Mouse (Mus musculus) erythroblast, embryonic 14.5 days (primary cell): Measurements from ENCODE around the gene Slc16a12. TPM values are rescaled to one million over a fixed set of nuclear protein-coding genes. Genes with fewer than 3 reads are reported as not detected.

Experiments used
- H3K27me3 ChIP-seq: 2 replicates; pipeline ENCODE4 v1.6.1; 2012; ENCODE audit warnings: inconsistent platforms; ENCODE audit not compliant: control insufficient read depth
- H3K36me3 ChIP-seq: 2 replicates; pipeline ENCODE4 v1.6.1; 2012; ENCODE audit warnings: mild to moderate bottlenecking, inconsistent platforms; ENCODE audit not compliant: control insufficient read depth
- H3K4me1 ChIP-seq: 2 replicates; pipeline ENCODE4 v1.6.1; 2012; ENCODE audit warnings: inconsistent platforms; ENCODE audit not compliant: control insufficient read depth
- H3K4me3 ChIP-seq: replicated peaks from 2 replicates; pipeline ENCODE3; 2012; ENCODE audit warnings: moderate library complexity, mild to moderate bottlenecking, inconsistent platforms
- H3K9me3 ChIP-seq: 2 replicates; pipeline ENCODE4 v1.6.1; 2012; ENCODE audit warnings: low read length, inconsistent platforms, mixed read lengths; ENCODE audit not compliant: control insufficient read depth
- GATA1 ChIP-seq: IDR thresholded peaks from 2 replicates; pipeline ENCODE4 v1.6.1; 2012; ENCODE audit warnings: low read length, inconsistent platforms, mixed read lengths
- TAL1 ChIP-seq: IDR thresholded peaks from 3 replicates; pipeline ENCODE4 v1.6.1; 2012; ENCODE audit warnings: low read length, inconsistent platforms, mixed read lengths
- polyA plus RNA-seq: library from polyadenylated mRNA; stranded (reverse); fragments of >175 nt; gene quantifications from 2 replicates; pipeline ENCODE4 v1.2.3, GENCODE M21; 2012

Slc16a12 gene
- polyA plus RNA-seq, 1 experiment: not detected

GRCm38 (mm10) chr19:34718478-34718877 lies 28.6 kb downstream of the Slc16a12 start:
- Histone ChIP-seq H3K9me3 (no peaks in the 10 kb centered on the region), H3K36me3 (no peaks in the 10 kb centered on the region), H3K4me1 (no peaks in the 10 kb centered on the region), H3K27me3 (no peaks in the 10 kb centered on the region), H3K4me3 (no peak overlapping the region)
- no peak for TF ChIP-seq TAL1
- no peak for TF ChIP-seq GATA1

- no peak for TF ChIP-seq TAL1
- TF ChIP-seq GATA1: no peak
- Histone ChIP-seq H3K4me3 (no peak overlapping the region), H3K36me3 (no peaks in the 10 kb centered on the region), H3K9me3 (no peaks in the 10 kb centered on the region), H3K27me3 (no peaks in the 10 kb centered on the region), H3K4me1 (no peaks in the 10 kb centered on the region)
Measured at GRCm38 (mm10) chr19:34715895-34716294, 31.2 kb downstream of the Slc16a12 start.

- Histone ChIP-seq H3K27me3 (no peaks in the 10 kb centered on the region), H3K36me3 (no peaks in the 10 kb centered on the region)
- TF ChIP-seq GATA1 (no peak), TAL1 (no peak)
Measured at GRCm38 (mm10) chr19:34714250-34714666, 32.8 kb downstream of the Slc16a12 start.

GRCm38 (mm10) chr19:34712050-34712449 lies 35.0 kb downstream of the Slc16a12 start:
- no peaks in the 10 kb centered on the region for H3K36me3 ChIP-seq
- TF ChIP-seq GATA1 (no peak), TAL1 (no peak)
- H3K4me1 ChIP-seq: no peaks in the 10 kb centered on the region
- no peak overlapping the region for H3K4me3 ChIP-seq
- no peaks in the 10 kb centered on the region for H3K9me3 ChIP-seq
- H3K27me3 ChIP-seq: no peaks in the 10 kb centered on the region

More at GRCm38 (mm10) chr19:34714250-34714666, 32.8 kb downstream of the Slc16a12 start:
- Histone ChIP-seq H3K4me1 (no peaks in the 10 kb centered on the region), H3K9me3 (no peaks in the 10 kb centered on the region), H3K4me3 (no peak overlapping the region)

- Histone ChIP-seq H3K36me3 (no peaks in the 10 kb centered on the region), H3K4me1 (no peaks in the 10 kb centered on the region), H3K4me3 (no peak overlapping the region), H3K27me3 (no peaks in the 10 kb centered on the region), H3K9me3 (no peaks in the 10 kb centered on the region)
- no peak for TF ChIP-seq TAL1
- no peak for TF ChIP-seq GATA1
Measured at GRCm38 (mm10) chr19:34708221-34708620, 38.9 kb downstream of the Slc16a12 start.

DNA sequence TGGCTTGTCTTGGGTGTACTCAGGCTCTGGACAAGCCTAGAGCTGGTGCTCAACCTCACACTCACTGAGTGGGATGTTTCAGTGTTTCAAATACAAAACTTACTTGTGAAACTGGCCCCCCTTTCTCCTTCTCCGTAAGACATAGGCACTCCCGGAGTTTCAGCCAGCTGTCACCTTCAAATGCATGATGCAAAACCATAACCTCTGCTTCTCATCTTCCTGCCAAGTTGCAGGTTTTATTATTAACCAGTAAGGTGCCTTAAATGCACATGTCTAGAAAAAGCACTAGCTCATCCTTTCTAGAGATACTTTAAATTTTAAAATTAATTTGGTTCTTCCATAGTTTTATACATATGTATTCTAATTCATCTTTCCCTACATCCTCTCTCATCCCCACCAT lies 39.5 kb downstream of the Slc16a12 start:
- Histone ChIP-seq H3K4me1 (no peaks in the 10 kb centered on the region), H3K36me3 (no peaks in the 10 kb centered on the region), H3K4me3 (no peak overlapping the region), H3K27me3 (no peaks in the 10 kb centered on the region), H3K9me3 (no peaks in the 10 kb centered on the region)
- no peak for TF ChIP-seq TAL1
- TF ChIP-seq GATA1: no peak

DNA sequence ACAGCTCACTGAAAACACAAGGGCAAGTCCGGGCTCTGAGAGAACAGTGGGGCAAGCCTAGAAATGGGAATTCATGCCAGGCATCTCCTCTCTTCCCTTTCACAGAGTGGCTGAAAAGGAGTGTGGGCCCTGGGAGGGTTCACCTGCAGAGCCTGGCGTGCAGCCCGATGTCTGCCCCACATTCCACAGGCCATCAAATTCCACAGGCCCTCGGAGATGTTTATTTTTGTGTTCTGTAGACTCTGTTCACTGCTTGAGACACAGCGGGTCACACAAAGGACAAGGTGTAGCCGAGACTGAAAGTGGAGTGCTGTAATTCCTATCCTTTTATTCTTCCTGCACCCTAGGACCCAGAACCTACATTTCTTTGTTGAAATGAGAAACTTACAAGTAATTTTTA lies 40.8 kb downstream of the Slc16a12 start:
- Histone ChIP-seq H3K36me3 (no peaks in the 10 kb centered on the region), H3K9me3 (no peaks in the 10 kb centered on the region), H3K4me3 (no peak overlapping the region), H3K27me3 (no peaks in the 10 kb centered on the region), H3K4me1 (no peaks in the 10 kb centered on the region)
- no peak for TF ChIP-seq TAL1
- TF ChIP-seq GATA1: no peak

DNA sequence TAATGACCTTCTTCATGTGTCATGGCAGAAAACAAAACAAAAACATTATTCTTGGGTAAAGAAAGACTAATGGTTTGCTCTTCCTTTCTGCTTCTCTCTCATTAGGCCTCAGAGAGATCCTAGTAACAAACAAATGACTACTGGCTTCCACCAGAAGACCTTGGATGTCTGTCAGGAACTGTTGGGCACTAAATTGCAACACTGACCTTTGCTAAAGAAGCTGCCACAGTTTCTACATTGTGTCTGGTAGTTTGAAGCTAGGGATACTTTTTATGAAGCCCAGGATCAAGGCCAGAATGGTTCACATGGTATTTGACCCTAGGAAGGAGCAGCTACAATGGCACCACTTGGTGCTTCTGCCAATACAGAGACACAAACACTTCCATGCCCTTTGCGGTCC lies 41.9 kb downstream of the Slc16a12 start:
- Histone ChIP-seq H3K36me3 (no peaks in the 10 kb centered on the region), H3K4me3 (no peak overlapping the region), H3K4me1 (no peaks in the 10 kb centered on the region), H3K9me3 (no peaks in the 10 kb centered on the region), H3K27me3 (no peaks in the 10 kb centered on the region)
- TF ChIP-seq TAL1 (no peak), GATA1 (no peak)

GRCm38 (mm10) chr19:34699300-34699699 lies 47.8 kb downstream of the Slc16a12 start:
- H3K9me3 ChIP-seq: no peaks in the 10 kb centered on the region
- H3K27me3 ChIP-seq: no peaks in the 10 kb centered on the region
- TF ChIP-seq TAL1 (no peak), GATA1 (no peak)
- no peak overlapping the region for H3K4me3 ChIP-seq
- H3K36me3 ChIP-seq: no peaks in the 10 kb centered on the region
- no peaks in the 10 kb centered on the region for H3K4me1 ChIP-seq

DNA sequence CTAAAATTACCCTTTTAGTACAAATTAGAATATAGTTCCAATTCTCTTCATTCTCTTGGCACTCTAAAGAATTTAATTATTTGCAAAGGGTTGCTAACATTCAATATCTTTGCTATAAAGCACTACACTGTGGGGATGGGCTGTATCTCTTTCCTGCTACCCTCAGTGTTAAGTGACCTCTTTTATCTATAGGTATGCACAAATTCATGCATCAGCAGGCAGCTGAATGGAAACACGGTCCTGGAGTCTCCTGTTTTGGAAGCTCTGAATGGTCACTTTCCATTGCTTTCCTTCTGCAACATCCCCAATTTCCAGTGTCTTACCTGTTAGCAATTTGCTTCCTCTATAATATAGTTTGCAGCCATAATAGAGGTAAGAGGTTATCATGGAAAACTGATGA lies 48.2 kb downstream of the Slc16a12 start:
- no peaks in the 10 kb centered on the region for H3K9me3 ChIP-seq
- no peaks in the 10 kb centered on the region for H3K4me1 ChIP-seq
- H3K36me3 ChIP-seq: no peaks in the 10 kb centered on the region
- H3K4me3 ChIP-seq: no peak overlapping the region
- no peaks in the 10 kb centered on the region for H3K27me3 ChIP-seq
- TF ChIP-seq TAL1 (no peak), GATA1 (no peak)
